Mouse (Mus musculus): ENCODE measurements around the gene Rrp15.
"Not testable (repeated sequence)": the region's sequence is repeated elsewhere in the genome, so short reads cannot be mapped to it uniquely, and the experiment has no call there.

Gene Rrp15

DNA sequence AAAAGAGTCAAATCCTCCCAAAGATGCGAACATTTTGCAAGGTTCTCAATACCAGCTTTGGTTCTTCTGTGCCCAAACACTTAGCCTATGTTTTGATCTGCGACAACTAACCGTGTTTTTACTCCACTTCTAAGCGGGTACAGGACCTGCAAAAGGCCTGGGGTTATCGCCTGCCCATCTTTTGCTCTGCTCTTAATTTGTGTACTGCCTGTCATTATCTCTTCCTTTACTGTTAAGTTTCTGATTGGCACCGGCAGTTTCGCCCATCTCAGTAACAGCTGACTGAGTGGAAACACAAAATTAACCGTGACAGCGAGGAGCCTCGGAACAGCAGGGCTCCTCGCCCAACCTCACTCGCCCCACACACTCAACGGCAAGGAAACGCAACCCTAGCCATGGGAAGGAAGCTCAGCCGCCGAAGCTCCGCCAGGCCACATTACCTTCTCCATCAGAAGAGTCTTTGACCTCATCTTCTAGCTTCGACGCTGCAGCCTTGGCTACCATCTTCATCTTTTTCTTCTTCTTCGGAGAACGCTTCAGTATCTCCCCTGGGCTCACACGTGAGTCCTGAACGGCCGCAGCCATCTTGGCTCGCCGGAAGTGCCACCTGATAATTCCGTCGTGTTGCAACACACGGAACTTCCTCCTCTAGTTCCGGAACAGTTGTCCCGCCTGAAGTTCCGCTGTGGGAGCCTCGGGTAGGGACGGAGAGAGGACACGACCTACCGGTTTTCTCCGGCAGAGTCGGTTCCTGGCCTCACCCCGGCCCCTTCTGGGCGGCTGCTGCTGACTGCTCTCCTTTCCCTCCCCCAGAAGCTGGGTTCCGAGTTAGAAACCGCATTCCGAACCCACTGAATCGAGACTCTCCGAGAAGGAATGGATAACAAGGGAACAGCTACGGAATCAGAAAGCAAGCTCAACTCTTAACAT is at the start of gene Rrp15:
Rrp15 (minus strand) TSS at position 635 of the 930 bp plus-strand sequence.
- peak; percentile 96 for DNase-seq (ENCODE audit: low spot score)

- no peak for DNase-seq (ENCODE audit: low spot score)
Observed at GRCm38 (mm10) chr1:186797991-186798390, 48.8 kb upstream of the Rrp15 start.

- no peak for DNase-seq (ENCODE audit: low spot score)
Observed at GRCm38 (mm10) chr1:186785359-186785758, 36.2 kb upstream of the Rrp15 start.

DNA sequence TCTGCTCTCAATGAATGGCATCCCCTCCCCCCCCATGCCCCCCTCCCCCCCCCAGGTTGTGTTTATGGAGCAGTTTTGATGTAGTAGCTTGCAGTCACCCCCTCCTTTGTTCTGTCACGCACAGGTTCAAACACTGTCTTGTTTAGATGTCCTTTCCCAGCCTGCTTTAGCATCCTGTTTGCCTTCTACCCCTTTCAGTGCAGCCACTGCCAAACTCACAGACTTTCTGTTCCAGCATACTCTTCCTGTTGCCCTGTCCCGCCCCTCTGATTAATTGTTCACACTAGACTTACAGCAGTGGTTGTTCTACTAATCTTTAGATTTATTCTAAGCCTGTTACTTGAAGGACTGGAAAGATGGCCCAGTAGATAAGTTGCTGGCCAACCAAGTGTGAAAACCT is 31.7 kb upstream of the Rrp15 start:
- DNase-seq (ENCODE audit: low spot score), result no peak

DNA sequence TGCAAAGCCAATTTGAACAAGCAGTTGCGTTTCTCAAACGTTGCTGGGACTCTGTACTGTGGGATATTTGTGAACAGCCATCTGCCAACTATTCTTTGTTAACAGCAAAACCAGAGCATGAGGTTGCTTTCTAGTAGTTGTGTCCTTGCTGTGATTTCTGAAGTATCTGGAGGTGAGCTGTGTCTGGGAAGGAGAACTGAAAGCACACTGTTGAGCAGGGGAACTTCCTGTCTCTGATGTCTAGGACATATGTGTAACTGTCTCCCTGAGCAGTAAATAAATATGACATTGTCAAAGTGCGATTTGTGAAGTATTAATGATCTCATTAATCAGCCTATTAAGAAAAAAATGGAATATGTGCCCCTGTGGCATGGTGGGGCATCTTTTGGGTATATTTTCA is 24.0 kb upstream of the Rrp15 start:
- DNase-seq (ENCODE audit: low spot score), result no peak

DNA sequence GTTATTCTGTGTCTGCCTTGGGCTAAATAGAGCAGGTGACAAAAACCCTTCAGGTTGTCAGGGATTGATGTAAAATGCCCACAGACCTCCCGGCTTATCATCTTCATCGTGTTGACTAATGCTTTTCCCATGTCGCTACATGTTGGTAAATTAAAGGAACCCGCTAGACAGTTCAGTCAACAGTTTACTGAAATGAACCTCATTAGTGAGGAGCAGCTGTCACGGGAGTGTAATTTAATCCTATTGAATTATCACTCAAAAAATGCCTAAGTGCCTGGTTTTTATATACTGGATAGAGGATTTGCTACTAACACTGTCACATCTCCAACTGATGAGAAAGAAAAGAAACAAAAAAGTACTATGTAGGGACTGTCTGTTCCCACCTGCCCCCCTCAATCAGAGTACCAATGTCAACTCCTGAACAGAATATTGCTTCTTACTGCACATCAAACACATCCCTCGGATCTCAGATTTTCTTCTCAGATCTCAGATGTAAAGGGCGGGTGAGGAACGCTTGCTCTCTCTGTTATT is 23.5 kb upstream of the Rrp15 start:
- DNase-seq (ENCODE audit: low spot score), result no peak

GRCm38 (mm10) chr1:186772005-186772404 is 22.8 kb upstream of the Rrp15 start:
- no peak for DNase-seq (ENCODE audit: low spot score)

GRCm38 (mm10) chr1:186770659-186771058 is 21.5 kb upstream of the Rrp15 start:
- DNase-seq (ENCODE audit: low spot score), result no peak

DNA sequence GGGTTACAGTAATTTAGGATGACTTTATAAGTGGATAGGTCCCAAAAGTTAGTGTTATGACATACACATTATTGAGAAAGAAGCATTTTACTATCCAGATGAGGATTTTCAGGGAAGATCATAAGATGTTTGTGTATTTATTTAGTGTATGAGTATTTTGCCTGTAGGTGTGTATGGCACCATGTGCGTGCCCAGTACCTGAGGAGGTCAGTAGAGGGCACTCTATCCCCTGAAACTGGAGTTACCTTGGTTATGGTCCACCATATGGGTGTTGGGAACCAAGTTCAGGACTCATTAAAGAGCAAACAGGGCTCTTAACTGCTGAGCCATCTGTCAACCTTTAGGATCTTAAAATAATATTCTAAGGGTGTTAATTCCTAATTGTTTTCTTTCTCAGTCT is 19.2 kb upstream of the Rrp15 start:
- DNase-seq (ENCODE audit: low spot score), result no peak

DNA sequence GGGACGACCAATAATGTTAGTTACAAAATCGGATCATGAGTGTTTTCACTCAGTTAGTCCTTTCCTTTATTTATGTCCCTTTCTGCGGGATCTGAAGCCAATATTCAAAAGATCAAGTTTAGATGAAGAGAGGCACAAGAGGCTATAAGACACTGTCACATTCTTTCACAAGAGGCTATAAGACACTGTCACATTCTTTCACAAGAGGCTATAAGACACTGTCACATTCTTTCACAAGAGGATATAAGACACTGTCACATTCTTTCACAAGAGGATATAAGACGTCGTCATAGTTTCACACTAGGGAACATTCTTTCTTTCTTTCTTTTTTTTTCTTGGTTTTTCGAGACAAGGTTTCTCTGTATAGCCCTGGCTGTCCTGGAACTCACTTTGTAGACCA is 14.3 kb upstream of the Rrp15 start:
- not testable (repeated sequence) for DNase-seq (ENCODE audit: low spot score)

DNA sequence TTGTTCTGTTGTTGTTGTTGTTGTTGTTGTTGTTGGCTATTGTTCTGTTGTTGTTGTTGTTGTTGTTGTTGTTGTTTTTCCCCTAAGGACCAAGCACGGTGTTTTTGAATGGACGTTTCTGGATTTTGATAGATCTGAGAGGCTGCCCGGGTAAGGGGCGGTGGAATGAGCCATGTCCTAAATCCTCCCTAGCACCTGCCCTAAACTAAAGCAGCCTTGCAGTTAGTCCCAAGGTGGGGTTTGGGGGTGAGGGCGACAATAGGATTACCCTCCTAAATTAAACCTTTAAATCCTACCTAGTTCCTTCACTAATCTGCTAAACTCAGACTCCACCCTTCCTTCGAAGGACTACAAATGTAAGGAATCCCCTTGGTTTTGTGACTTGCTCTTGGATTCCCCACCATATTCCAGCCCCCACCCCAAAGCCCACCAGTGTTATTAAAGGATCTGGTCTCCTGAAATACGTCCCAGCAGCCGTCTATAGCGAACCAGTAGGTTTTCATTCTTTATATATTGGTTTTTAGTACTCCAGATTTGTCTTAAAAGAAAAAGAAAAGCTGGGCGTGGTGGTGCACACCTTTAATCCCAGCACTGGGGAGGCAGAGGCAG is 621 bp upstream of the Rrp15 start:
- DNase-seq (ENCODE audit: low spot score), result no peak

DNA sequence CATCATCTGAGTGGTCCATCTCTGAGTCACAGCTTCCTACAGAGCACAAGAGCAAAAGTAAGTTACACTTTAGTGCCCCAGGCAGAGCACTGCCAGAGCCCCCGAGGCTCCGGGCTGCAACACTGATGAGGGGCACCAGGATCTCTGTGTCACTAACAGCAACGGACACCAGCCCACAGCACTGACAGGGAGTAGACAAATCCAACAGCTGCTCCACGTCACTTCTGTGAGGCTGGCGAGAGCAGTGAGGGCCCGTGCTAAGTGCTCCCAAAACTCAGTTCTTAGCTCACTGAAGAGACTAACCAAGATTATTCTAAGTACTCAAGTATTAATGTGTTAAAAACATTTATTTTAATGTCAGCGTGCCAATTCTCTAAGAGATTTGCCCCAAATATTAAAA is 9.3 kb downstream of the Rrp15 start:
- DNase-seq (ENCODE audit: low spot score), result no peak

DNA sequence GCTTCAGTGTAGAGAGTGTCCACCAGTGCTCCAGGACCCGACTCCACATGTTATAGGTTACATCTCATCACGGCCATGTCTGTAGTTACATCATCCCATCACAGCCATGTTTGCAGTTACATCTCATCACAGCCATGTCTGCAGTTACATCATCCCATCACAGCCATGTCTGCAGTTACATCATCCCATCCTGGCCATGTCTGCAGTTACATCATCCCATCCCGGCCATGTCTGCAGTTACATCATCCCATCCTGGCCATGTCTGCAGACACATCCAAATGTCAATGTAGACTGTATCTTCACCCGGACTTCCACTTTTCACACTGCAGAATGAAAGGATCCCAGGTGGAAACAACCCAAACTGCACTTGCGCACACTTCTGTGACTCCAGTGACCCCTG is 13.6 kb downstream of the Rrp15 start:
- no peak for DNase-seq (ENCODE audit: low spot score)

- no peak for DNase-seq (ENCODE audit: low spot score)
Observed at GRCm38 (mm10) chr1:186733052-186733451, 16.1 kb downstream of the Rrp15 start.

DNA sequence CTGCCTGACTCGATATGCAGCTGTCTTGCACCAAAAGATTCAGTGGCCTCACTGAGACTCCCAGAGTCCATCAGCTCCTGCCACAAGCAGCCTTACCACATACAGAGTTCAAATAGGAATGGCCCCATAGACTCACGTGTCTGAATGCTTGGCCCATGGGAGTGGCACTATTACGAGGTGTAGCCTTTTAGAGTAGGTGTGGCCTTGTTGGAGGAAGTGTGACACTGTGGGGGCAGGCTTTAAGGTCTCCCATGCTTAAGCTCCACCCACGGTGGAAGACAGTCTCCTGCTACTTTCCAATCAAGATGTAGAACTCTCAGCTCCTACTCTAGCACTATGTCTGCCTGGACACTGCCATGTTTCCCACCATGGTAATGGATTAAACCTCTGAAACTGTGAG is 20.4 kb downstream of the Rrp15 start:
- DNase-seq (ENCODE audit: low spot score), result no peak

- no peak for DNase-seq (ENCODE audit: low spot score)
Observed at GRCm38 (mm10) chr1:186726117-186726516, 23.0 kb downstream of the Rrp15 start.

DNA sequence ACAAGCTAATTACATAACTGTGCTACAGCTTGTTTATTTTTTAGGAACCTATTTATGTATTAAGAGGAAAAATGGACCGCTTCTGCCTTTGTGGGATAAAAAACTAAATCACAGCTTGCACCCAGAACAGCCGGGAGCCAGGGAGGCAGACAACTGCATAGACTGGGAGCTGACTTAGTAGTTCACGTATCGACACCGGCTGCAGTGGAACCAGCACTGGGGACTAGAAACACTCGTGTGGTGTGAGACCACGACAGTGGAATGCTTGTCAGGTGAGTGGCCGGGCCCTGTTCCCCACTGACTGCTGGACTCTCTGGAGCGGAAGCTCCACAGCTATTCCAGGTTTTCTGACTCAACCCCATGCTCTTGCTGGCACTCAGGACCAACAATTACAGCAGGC is 26.9 kb downstream of the Rrp15 start:
- DNase-seq (ENCODE audit: low spot score), result no peak

GRCm38 (mm10) chr1:186721846-186722245 is 27.3 kb downstream of the Rrp15 start:
- peak; percentile 91 for DNase-seq (ENCODE audit: low spot score)

DNA sequence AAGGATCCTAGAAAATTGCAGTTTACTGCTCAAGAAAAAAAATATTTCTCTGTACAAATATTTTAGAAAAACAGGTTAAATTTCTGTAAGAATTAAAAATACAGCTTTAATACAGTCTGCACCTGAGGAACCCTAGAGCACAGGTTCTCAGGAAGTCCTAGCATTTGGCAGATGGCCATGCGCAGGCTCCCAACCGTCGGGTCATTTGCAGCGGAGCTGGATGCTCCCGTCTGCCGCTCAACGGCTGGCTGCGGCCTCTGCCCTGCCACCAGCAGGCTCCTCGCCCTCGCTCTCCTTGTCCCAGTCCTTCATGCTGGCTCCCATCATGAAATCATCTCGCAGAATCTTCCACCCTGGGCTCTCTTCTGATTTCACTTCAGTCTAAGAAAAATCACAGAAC is 28.0 kb downstream of the Rrp15 start:
- no peak for DNase-seq (ENCODE audit: low spot score)

DNA sequence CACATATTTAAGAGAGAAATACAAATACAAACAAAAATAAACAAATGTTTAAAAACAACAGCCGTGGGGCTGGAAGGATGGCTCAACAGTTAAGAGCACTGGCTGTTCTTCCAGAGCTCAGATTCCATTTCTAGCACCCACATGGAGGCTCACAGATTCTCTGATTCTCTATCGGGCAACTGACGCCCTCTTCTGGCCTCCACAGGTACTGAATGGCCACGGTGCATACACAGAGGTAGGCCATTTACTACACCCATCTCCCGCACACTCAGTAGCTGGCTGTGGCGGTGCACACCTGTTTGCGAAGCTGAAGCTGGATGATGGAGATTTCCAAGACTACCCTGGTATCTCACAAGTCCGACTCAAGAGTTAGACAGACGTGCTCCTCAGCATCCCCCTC is 29.4 kb downstream of the Rrp15 start:
- peak; percentile 40 for DNase-seq (ENCODE audit: low spot score)

DNA sequence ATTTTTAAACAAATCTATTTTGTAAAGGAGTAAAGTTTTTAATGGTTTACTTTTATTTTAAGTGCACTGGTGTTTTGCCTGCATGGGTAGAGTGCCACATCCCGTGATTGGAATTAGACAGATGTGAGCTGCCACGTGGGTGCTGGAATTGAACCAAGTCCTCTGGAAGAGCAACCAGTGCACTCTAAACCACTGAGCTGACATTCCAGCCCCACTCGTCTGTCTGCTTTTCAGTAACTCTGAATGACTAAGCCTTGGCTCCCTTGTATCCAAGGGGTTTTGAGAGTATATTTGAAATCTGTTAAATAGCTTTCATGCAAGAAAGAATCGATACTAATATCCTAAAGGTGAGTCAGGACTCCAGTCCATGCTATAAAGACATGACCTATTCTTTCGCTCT is 30.3 kb downstream of the Rrp15 start:
- DNase-seq (ENCODE audit: low spot score), result no peak

- DNase-seq (ENCODE audit: low spot score), result no peak
Observed at GRCm38 (mm10) chr1:186714980-186715896, 33.9 kb downstream of the Rrp15 start.

Measured in embryo, embryonic 10.5 days (tissue).